Mouse (Mus musculus) heart, adult 11 months (tissue): ENCODE measurements around the gene Serpina11.

Experiments
- DNase-seq: peaks from one replicate; pipeline ENCODE4 v3.0.0; 2022

Gene Serpina11

DNA sequence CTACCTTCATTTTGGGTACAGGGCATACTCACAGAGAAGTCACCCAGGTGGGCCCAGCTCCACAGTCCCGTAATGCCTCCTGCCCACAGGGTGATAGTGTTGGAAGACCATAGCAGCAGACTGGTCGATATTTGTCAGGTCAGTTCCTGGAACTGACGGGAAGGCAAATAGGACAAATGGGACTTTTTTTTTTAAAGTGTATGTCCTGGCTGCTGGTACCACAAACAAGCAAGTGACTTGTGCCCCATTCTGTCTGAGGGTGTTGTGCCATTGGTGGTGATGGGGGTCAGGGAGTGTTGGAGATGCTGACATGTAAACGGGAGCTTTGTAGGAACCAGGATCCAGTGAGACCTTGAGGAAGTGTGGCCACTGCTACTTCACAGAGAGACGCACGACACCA is at the start of gene Serpina11:
Serpina11 (minus strand) TSS at position 101 of the 400 bp plus-strand sequence.
- DNase-seq: no peak

DNA sequence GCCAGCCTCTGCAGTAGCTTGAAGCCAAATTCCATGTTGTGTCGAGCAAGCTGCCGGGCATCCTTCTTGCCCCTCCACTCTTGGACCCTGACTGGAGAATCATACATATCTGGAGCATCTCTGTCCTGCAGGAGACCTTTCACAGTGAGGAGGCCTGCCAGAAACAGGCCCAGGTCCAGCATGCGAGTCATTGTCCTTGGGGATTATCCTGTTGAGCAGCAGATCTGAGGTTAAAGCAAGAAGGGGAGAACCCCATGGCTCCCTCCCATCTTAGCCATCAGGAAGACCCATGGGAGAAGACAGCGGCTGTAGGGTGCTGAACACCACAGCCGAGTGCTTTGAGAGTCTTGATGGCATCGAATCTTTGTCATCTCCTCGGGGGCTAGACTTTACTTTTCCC is 48.4 kb upstream of the Serpina11 start:
- peak; percentile 75 for DNase-seq

DNA sequence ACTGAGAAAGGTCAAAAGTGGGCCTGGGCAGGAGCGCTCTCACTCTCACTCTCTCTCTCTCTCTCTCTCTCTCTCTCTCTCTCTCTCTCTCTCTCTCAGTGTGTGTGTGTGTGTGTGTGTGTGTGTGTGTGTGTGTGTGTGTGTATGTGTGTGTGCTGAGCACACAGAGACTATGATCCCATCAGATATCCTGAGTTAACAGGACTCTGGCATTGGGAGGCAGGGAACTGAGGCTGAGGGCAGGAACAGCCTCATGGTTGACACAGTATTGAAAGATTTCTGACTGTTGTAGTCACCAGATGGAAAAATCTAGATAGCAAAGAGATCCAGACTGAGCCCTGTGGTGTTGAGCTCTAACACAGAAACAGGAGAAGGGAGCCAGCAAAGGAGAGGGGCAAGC is 44.0 kb upstream of the Serpina11 start:
- DNase-seq: no peak

DNA sequence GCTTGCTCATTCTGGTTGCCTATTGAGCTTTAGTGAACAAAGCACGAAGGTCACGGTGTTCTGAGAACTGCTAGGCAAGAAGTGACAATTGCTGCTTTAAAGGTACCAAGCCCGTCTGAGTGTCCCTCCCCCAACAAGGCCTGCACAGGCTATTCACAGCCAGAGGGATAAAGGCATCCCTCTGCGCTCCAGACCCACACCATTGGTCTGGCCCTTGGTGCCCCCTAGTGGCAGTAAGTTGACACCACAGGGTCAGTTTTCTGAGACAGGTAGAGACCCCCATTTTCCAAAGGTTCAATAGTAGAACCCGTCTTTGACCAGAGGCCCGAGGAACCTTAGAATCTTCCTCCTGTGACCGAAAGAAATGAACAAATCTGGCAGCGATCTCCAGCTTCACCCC is 40.2 kb upstream of the Serpina11 start:
- peak; percentile 88 for DNase-seq

DNA sequence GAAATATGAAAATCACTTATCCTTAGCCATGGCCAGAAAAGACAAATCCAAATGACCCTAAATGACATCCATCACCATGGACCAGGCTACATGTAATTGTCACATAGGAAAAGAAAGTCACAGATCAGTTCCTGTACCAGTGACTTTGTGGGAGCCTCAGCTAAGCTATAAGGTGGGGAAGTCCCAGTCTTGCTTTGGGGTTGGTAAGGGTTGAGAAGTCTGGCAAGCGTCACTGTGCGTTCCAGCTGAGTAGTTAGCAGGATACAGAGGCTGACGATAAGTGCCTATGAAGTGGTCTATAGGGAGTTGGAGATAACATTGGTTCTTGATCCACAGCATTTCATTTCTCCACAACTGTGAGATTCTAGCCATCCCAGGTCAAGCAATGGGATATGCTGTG is 25.5 kb upstream of the Serpina11 start:
- no peak for DNase-seq

DNA sequence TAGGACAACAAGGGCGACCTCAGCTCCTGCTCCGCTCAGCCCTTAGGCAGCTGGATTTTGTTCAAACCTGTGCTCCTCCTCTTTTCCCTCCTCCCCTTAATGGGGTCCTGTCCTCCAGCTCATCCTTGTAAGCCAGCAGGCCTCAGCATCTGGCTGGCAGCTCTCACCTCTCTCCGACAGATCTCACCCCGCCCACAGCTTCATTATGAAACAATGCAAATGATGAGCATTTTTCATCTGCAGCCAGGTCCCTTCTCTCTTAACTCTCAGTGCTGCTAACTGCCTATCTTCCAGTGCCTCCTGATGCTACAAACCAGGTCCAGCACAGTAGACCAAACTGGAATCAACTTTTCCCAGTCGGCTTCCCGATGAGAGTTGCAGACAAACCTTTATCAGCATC is 23.9 kb upstream of the Serpina11 start, which contains the start of gene Serpina9:
Serpina9 (minus strand) TSS at position 136 of the 400 bp plus-strand sequence.
- DNase-seq: no peak

DNA sequence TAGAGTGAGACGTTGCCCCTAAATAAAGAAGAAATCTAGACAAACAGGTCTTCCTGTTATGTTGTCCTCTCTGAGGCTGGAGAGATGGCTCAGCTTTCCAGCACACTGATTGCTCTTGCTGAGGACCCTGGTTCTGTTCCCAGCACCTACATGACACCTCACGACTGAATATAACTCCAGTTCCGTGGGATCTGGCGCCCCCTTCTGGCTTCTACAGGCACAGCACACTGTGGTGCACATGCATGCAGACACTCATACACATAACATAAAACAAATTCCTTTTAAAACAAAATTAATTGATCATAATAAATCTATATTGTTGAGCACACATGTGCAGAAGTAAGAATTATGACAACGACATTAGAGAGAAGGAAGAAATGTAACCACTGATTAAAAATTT is 14.9 kb upstream of the Serpina11 start:
- no peak for DNase-seq

DNA sequence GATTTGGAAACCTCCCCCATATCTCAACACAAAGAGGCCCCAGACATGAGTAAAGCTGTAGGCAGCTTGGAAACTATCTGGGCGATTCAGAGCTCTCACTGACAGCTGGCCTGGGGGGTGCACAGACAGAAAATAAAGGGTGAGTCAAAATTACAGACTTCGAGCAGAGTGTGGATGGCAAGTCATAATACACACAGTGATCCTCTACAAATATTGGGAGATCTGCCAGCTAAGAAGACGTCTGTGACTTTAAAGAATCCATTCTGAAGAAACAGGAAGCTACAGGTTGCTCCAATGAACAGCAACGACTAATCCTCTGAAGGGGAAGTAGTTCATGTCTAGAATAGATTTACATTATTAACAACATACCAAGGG is 13.5 kb upstream of the Serpina11 start:
- no peak for DNase-seq

DNA sequence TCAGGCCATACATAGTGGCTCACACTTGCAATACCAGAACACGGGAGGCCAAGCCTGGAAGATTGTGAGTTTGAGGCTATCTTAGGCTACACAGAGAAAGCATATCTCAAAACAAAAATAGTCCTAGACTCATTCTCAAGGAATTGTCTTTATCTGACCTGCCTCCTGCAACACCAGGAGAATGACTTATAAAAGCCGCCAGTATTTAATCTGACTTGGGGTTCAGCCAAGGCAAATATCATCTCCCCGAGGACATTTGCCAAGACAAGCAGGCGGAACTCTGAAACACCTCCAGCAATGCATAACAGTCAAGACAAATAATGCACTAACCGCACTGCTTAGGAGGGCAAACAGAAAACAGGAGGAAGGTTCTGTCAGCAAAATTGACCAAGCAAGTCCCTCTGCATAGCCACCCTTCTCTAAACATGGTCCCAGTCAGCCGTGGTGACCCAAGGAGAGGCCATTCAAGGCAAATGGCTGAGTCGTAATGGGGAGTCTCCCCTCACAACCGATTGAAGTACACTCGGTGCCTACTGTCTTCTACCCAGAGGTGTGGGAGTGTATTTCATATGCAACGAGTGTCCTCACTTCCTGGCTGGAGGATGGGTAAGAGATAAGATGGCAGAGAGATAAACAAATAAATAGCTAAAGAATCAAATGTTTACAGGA is 12.9 kb upstream of the Serpina11 start:
- DNase-seq: peak; percentile 96

DNA sequence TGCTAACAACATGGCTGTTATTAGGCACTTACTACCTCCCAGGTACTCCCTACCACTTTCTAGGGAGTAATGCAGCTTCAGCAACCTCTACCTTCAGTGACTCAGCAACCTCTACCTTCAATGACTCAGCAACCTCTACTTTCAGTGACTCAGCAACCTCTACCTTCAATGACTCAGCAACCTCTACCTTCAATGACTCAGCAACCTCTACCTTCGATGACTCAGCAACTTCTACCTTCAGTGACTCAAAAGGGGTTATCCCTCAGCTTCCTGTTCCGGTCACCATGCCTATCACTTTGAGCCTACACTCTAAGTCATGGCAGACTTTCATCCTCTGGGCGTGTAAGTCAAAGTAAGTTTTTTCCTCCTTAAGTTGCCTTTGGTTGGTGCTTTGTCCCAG is 10.8 kb upstream of the Serpina11 start:
- DNase-seq: no peak

DNA sequence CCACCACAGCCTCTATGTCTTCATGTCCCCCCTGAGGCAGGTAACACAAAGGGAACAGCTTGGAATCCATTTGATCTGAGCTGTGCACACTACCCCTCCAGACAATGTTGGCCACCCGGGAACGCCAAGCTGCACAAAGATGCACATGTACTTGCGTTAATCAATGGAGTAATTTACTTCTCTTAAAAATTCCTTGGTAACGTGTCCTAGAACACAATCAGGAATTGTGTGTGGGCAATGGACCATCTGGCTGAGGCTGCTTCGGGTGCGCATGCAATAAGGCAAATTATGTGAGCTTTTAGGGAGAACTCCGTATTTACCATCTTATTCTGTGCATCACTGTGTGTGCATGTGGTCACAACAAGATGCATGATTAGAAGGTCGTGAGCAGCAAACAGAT is 9.9 kb upstream of the Serpina11 start:
- DNase-seq: no peak

DNA sequence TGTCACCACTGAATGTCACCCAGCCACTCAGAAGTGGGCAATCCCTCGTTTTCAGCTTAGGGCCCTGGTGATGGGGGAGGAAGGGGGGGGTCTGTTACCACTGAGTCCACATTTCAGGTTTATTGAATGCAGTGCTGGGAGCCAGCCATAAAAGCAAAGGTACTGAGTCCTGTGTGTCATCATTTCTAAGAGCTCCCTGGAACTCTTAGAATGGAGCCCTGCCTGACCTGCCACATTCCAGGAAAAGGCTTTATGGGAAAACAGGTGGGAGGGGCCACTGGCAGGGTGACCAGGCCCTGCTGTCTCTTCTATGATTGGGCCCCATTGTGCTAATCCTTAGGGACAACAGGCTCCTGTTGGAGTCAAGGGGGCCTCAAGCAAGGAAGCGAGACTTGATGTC is 6.8 kb upstream of the Serpina11 start:
- DNase-seq: no peak

DNA sequence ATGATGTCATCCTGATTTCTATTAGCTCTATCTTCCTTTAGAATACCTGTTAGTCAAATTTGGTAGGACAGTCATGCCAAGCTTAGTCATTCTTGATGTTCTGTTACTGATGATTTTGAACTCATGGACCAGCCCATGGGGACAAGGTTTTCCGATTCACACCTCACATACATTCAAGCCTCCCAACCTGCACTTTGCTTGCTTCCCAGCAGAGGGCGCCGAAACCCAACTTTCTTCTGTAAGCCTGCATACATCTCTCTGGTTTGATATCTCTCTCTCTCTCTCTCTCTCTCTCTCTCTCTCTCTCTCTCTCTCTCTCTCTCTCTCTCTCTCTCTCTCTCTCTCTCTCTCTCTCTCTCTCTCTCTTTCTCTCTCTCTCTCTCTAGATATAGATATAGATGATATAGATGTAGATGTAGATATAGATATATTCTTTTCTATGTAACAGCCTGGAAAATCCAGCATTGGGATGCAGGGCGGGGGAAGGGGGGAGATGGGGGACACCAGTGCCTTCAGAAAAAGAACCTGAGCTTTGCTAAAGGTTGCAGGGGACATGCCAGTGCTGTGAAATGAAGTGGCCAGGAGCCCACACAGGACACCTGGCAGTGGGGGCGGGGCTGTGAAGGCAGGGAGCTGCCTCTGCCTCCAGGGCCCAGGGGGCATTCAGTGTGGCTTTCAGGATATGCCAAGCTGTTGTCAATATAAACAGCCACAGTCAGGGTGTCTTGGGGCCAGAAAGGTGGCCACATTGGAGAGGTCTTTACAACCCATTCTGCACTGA is 5.7 kb upstream of the Serpina11 start:
- no peak for DNase-seq

DNA sequence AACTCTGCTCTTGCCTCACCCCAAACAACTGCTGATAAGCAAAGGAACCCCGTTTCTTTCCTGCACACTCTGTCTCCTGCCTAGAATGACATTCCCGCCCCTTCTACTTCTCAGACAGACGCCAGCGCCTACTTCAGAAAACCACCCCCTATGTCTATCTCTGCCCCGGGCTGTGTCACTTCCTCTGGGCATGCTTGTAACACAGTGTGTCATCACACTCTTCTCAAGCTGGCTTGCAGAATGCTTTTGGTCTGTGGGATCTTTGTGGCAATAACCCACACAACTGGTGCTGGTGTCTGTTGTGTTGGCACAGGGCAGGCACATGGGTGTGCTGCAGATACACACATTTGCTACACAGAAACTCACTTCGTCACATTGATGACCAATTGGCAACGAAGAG is 3.2 kb upstream of the Serpina11 start:
- no peak for DNase-seq

DNA sequence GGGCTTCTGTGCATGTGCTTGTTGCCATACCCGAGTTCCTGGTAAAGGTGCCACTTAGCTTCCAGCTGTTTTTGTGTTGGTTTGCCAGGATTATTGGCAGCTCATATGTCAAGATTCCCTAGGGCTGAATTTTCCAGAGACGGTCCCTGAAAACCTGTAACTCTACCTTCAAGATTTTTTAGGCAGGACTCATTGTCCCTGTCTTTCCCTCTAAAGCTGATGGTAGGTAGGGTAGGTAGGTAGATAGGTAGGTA is 316 bp downstream of the Serpina11 start:
- DNase-seq: no peak

DNA sequence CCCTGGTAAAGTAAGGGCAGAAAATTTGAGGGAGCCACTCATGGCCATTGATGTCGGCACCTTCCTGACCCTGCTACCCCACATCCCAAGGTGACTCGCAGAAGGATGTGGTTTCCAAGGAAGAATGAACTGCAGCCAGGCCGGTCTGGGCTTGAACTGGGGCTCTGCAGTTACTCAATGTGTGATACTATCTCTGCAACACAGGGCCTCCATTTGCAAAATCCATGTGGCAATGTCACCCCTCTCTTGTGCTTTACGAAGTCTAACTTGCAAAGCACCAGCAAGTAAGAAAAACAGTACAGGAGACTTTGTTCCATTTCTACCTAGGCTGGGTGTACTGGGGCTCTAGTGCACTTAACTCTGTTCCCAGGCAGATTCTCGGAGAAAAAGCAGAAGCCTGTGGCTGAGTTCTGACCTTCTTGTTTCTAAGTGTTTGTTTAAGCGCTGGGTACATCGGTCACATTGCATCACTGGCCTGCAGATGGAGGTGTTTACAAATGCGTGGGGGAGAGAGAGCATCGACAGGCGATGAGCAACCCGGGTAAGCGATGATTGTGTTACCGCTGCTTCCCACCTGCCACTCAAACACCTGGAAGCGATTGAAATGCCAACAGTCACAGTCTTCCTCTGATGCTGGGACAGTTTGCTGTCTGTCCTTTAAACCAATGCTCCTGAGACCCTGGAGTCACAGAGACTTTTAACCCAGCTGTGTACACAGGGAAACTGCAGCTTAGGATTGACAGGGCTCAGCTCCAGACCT is 823 bp downstream of the Serpina11 start:
- DNase-seq: no peak

DNA sequence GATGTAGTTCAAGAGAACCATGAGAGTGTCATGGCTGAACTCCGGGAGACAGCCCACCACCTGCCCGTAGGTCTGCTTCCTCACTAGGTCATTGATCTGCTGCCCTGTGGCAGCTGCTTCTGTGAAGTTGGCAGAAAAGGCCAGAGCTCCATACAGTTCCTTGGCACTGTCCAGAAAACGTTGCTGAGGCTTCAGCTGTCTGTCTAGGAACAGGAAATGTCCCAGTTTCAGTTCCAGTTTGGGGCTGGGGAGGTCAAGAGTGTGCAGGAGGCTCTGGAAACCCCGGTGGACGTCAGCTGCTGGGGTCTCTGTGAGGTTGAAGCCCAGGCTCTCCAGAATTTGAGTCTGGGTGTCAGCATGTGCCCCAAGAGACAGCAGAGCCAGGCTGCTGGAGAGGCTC is 3.9 kb downstream of the Serpina11 start:
- DNase-seq: no peak

DNA sequence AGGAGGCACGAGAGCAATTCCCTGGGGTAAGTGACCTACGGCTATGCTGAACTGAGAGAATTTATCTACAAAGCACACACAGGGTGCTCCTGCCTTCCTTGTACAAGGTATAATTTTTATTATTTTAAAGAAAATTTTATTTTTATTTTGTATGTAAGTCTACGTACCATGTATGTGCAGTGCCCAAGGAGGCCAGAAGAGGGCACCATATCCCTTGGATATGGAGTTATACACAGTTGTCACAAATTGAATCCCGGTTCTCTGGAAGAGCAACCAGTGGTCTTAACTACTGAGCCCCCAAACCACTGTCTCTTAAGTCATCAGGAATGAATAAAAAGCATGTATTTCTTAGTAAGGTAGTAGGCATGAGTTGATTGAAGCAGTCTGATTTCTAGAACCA is 4.8 kb downstream of the Serpina11 start:
- no peak for DNase-seq

DNA sequence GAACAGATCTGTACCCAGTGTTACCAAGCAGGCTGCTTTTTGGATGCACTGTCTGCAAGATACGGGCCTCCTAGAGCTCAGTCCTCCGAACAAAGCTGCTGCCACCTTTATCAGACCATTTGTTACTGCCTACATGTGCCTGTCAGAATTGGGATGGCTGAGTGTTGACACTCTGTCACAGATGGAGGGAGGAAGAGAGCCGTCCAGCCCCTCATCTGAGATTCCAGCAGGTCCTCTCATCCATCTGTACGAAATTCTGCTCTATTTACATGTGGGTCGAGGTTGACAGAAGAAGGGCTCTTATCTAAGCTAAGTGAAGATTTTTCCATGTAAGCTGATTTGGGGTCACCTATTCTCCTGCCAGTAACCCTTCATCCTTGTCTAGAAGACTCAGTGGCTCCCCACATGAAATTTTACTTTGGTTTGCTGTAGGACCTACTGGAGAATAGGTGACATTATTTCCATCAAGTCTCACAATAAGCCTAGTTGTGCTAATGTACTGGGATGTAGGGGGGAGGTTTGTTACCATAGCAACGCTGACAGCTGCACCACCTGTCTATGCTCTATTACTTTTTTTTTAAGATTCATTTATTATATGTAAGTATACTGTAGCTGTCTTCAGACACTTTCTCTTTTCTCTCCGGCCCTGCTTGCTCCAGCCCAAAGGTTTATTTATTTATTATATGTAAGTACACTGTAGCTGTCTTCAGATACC is 8.0 kb downstream of the Serpina11 start:
- DNase-seq: no peak

DNA sequence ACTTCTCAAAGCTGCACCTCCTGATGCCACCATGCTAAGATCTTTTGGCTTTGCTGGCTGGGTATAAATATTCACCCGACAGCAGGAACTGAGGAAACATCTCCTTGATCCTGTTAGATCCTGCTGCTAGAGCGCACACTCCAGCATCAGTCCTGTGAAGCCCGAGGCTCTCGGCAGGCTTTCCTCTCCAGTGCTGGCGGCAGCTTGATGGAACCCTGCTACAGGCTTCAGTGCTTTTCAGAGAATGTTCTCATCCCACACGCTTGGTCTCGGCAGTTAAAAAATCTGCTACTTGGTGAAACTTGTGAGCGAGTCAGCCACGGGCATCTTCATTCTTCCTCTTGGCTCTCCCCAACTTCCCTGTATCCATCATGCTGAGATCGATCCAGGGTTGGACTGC is 11.5 kb downstream of the Serpina11 start:
- no peak for DNase-seq

DNA sequence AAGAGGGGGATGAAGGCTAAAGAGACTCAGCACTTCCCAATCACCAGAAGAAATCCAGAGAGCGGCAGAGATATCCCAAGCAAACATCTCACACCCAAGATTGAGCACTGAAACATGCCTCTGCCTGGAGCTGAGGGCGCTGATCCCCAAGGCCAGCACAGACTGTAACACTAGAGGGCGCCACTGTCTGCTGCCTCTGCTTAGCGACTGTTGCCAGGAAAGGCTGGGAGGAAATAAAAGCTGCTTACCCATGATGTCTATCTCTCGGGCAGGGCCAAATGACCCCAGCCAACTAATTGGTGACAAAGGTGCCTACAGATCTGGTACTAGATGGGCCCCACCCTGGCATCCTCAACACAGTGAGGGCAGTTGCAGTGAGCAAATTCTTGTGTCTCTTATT is 11.9 kb downstream of the Serpina11 start:
- no peak for DNase-seq

DNA sequence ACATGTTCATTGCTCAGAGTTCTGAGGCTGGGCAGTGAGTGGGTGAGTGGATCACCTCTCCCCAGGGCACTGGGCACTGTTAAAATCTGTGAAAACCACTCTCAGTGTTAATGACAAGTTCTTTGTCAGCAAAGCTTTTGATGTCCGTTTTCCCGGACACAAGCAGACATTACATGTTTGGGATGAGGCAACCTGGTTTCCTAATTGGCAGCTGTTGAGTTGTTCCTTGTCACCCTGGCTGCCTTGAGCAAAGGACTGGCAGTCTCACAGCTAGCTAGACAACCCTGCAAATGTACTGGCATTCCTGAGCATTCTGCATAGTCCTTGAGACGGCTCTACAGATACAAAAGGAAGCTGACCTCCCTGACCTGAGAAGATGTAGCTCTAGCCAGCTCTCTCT is 12.7 kb downstream of the Serpina11 start:
- no peak for DNase-seq

DNA sequence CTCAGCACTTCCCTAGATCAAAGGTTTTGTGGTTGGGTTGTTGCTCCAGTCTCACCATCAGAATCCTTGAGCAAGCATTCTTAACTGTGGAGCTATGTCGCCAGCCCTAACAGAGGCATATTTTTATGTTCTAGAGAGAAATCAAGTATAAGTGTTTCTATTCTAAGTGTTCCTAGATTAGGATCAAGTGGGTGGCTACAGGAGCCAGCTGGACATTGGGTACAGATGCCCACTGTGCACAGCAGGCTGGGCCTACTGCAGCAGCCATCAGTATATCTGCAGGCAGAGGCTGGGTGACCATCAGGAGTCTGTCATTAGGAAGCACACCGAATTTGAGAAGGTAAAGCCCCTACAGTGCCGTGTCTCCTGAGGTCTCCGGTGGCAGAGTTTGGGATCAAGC is 18.7 kb downstream of the Serpina11 start:
- DNase-seq: no peak
